Mouse (Mus musculus): ENCODE data around the gene Prox2. TPM values are rescaled to one million over a fixed set of nuclear protein-coding genes. Genes with fewer than 3 reads are reported as not detected.

Gene Prox2
- polyA plus RNA-seq, 1 experiment, result 1.9 TPM

GRCm38 (mm10) chr12:85140036-85140701 lies 29.6 kb upstream of the Prox2 start:
- Histone ChIP-seq H3ac (ENCODE audit: control insufficient read depth, insufficient read length) (no peak overlapping the region), H3K79me2 (ENCODE audit: control insufficient read depth, insufficient read depth) (no peaks in the 10 kb centered on the region), H3K4me3 (no peak overlapping the region), H3K36me3 (ENCODE audit: control insufficient read depth, insufficient read depth) (no peaks in the 10 kb centered on the region), H3K4me2 (ENCODE audit: low read depth) (no peak overlapping the region), H3K27me3 (ENCODE audit: control insufficient read depth, insufficient read depth, insufficient read length) (no peaks in the 10 kb centered on the region)
- no peak for TF ChIP-seq MYOD1 (IDR thresholded peaks at IDR 0.05; ENCODE audit: control insufficient read depth in 1 of 3, insufficient read length in 2 of 3, low read depth in 2 of 3)
- TF ChIP-seq MYOG (IDR thresholded peaks at IDR 0.05; ENCODE audit: control insufficient read depth in 1 of 3, insufficient read depth in 1 of 3, insufficient read length in 2 of 3, low read depth in 2 of 3), result no peak
- no peak for TF ChIP-seq USF1 (IDR thresholded peaks at IDR 0.05; ENCODE audit: low read depth)
- no peak for TF ChIP-seq POLR2AphosphoS2 (IDR thresholded peaks at IDR 0.05; ENCODE audit: insufficient read length, low read depth)
- TF ChIP-seq TCF3 (IDR thresholded peaks at IDR 0.05; ENCODE audit: insufficient read length, low read depth), result no peak
- no peak for TF ChIP-seq TCF12 (IDR thresholded peaks at IDR 0.05; ENCODE audit: insufficient read depth, poor library complexity, severe bottlenecking)
- TF ChIP-seq SRF (IDR thresholded peaks at IDR 0.05; ENCODE audit: control insufficient read depth, insufficient read length, low read depth), result no peak

GRCm38 (mm10) chr12:85136627-85137026 lies 26.1 kb upstream of the Prox2 start:
- Histone ChIP-seq H3K4me3 (no peak overlapping the region), H3ac (ENCODE audit: control insufficient read depth, insufficient read length) (no peak overlapping the region), H3K27me3 (ENCODE audit: control insufficient read depth, insufficient read depth, insufficient read length) (no peaks in the 10 kb centered on the region), H3K4me2 (ENCODE audit: low read depth) (peak overlapping the region; percentile 42), H3K36me3 (ENCODE audit: control insufficient read depth, insufficient read depth) (peaks cover 24% of the 10 kb centered on the region), H3K79me2 (ENCODE audit: control insufficient read depth, insufficient read depth) (no peaks in the 10 kb centered on the region)
- TF ChIP-seq CEBPB (IDR thresholded peaks at IDR 0.05; ENCODE audit: insufficient read depth, poor library complexity, severe bottlenecking) (no peak), MYOG (IDR thresholded peaks at IDR 0.05; ENCODE audit: control insufficient read depth in 1 of 3, insufficient read depth in 1 of 3, insufficient read length in 2 of 3, low read depth in 2 of 3) (peak in 1 of 3 experiments; percentile 52), POLR2AphosphoS2 (IDR thresholded peaks at IDR 0.05; ENCODE audit: insufficient read length, low read depth) (peak; percentile 74), MYOD1 (IDR thresholded peaks at IDR 0.05; ENCODE audit: control insufficient read depth in 1 of 3, insufficient read length in 2 of 3, low read depth in 2 of 3) (peak in 1 of 3 experiments; percentile 14), USF1 (IDR thresholded peaks at IDR 0.05; ENCODE audit: low read depth) (no peak), TCF3 (IDR thresholded peaks at IDR 0.05; ENCODE audit: insufficient read length, low read depth) (no peak)

- Histone ChIP-seq H3K36me3 (ENCODE audit: control insufficient read depth, insufficient read depth) (peaks cover 27% of the 10 kb centered on the region), H3K4me2 (ENCODE audit: low read depth) (peak overlapping the region; percentile 42), H3ac (ENCODE audit: control insufficient read depth, insufficient read length) (no peak overlapping the region), H3K27me3 (ENCODE audit: control insufficient read depth, insufficient read depth, insufficient read length) (no peaks in the 10 kb centered on the region), H3K4me3 (no peak overlapping the region), H3K79me2 (ENCODE audit: control insufficient read depth, insufficient read depth) (no peaks in the 10 kb centered on the region)
- TF ChIP-seq POLR2AphosphoS2 (IDR thresholded peaks at IDR 0.05; ENCODE audit: insufficient read length, low read depth) (peak; percentile 67), USF1 (IDR thresholded peaks at IDR 0.05; ENCODE audit: low read depth) (no peak)
Observed at GRCm38 (mm10) chr12:85135513-85136470, 25.2 kb upstream of the Prox2 start.

DNA sequence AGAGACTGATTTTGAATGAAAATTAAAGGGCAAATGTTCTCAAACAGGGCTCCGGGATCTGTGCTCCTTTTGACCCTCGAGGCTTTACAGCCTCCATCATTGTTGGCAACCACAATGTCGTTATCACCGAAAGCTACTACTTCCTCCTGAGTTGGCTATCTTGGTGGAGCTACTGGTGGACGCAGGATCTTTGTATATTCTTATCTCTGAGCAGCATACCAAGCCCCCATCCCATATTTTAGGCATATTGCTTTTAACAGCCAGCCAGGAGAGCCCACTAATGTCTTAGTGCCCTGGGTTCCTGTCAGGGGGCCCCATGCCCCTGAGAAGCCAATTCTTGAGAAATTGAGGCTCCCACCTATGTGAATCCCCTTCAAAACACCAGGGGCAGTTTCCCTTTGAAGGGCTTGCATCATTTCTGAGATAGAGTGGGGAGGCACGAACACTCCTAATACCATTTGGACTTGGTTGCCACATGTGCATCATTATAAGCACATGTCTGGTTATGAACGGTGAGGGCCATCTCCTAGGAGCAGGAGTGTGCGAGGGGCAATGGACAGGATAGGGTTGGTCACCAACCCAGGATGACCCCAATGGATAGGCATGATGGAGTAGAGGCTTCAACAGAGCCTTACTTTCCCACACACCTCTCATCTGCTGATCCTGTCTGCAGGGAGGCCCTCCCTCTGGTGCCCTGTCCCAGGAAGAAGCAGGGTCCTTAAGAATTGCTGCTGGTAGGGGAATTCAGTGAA lies 23.7 kb upstream of the Prox2 start:
- Histone ChIP-seq H3ac (ENCODE audit: control insufficient read depth, insufficient read length) (no peak overlapping the region), H3K4me2 (ENCODE audit: low read depth) (no peak overlapping the region), H3K4me3 (no peak overlapping the region), H3K79me2 (ENCODE audit: control insufficient read depth, insufficient read depth) (no peaks in the 10 kb centered on the region), H3K36me3 (ENCODE audit: control insufficient read depth, insufficient read depth) (peaks cover 43% of the 10 kb centered on the region), H3K27me3 (ENCODE audit: control insufficient read depth, insufficient read depth, insufficient read length) (no peaks in the 10 kb centered on the region)
- TF ChIP-seq TCF3 (IDR thresholded peaks at IDR 0.05; ENCODE audit: insufficient read length, low read depth), result no peak
- TF ChIP-seq TCF12 (IDR thresholded peaks at IDR 0.05; ENCODE audit: insufficient read depth, poor library complexity, severe bottlenecking), result no peak
- TF ChIP-seq POLR2A (IDR thresholded peaks at IDR 0.05; ENCODE audit: insufficient read length, low read depth), result no peak
- no peak for TF ChIP-seq USF1 (IDR thresholded peaks at IDR 0.05; ENCODE audit: low read depth)
- TF ChIP-seq MYOG (IDR thresholded peaks at IDR 0.05; ENCODE audit: control insufficient read depth in 1 of 3, insufficient read depth in 1 of 3, insufficient read length in 2 of 3, low read depth in 2 of 3), result no peak
- TF ChIP-seq POLR2AphosphoS2 (IDR thresholded peaks at IDR 0.05; ENCODE audit: insufficient read length, low read depth), result no peak
- TF ChIP-seq SRF (IDR thresholded peaks at IDR 0.05; ENCODE audit: control insufficient read depth, insufficient read length, low read depth), result no peak
- TF ChIP-seq MYOD1 (IDR thresholded peaks at IDR 0.05; ENCODE audit: control insufficient read depth in 1 of 3, insufficient read length in 2 of 3, low read depth in 2 of 3), result no peak
- TF ChIP-seq MAX (IDR thresholded peaks at IDR 0.05; ENCODE audit: low read depth), result no peak
- TF ChIP-seq REST (IDR thresholded peaks at IDR 0.05; ENCODE audit: insufficient read depth, insufficient read length), result no peak
- no peak for TF ChIP-seq E2F4 (IDR thresholded peaks at IDR 0.05; ENCODE audit: insufficient read depth)
- TF ChIP-seq CEBPB (IDR thresholded peaks at IDR 0.05; ENCODE audit: insufficient read depth, poor library complexity, severe bottlenecking), result no peak

Measured in myocyte (in vitro differentiated cells).